Mouse (Mus musculus): ENCODE measurements around the gene Rad23a. TPM values are rescaled to one million over a fixed set of nuclear protein-coding genes. Genes with fewer than 3 reads are reported as not detected.
A peak's percentile ranks its signal among the peaks of the same experiment; 100 is the strongest.

Rad23a gene
- total RNA-seq, 1 experiment = 76.7 TPM

- no peak overlapping the region for H3K27ac ChIP-seq (ENCODE audit: insufficient read depth, low read depth, low read length, poor library complexity, severe bottlenecking)
- peak; percentile 25 for DNase-seq (ENCODE audit: low read depth, low spot score)
- in situ Hi-C loops (cut with MboI; ENCODE audit: low sequenced_read_pairs in 2 of 2, unreplicated experiment in 2 of 2) = no loop called here
- TF ChIP-seq ZNF384 (IDR thresholded peaks at IDR 0.05; ENCODE audit: low read depth, low read length) (no peak), ZC3H11A (IDR thresholded peaks at IDR 0.05; ENCODE audit: borderline replicate concordance, low read depth, low read length) (no peak), CHD2 (IDR thresholded peaks at IDR 0.05; ENCODE audit: low read depth, low read length) (no peak), HCFC1 (IDR thresholded peaks at IDR 0.05; ENCODE audit: borderline replicate concordance, insufficient read depth, low read length) (no peak), MAFK (IDR thresholded peaks at IDR 0.05; ENCODE audit: insufficient read depth, low read depth, low read length) (no peak)
- 0 out of 4 replicates have a peak, but pooled peaks cover 0 to 2% of the 10 kb centered on the region in 2 experiments for H3K4me1 ChIP-seq (ENCODE audit: control insufficient read depth in 2 of 2, insufficient read depth in 2 of 2, low read length in 2 of 2, poor library complexity in 1 of 2)
- H3K9me3 ChIP-seq (ENCODE audit: control insufficient read depth, insufficient read depth, low read depth, low read length) = no peaks in the 10 kb centered on the region
- H3K9ac ChIP-seq (ENCODE audit: insufficient read depth, low read depth, low read length, poor library complexity, severe bottlenecking) = peak overlapping the region; percentile 67
- H3K36me3 ChIP-seq (ENCODE audit: control insufficient read depth, insufficient read depth, low read length, poor library complexity, severe bottlenecking) = peaks cover 26% of the 10 kb centered on the region
- H3K4me3 ChIP-seq (ENCODE audit: insufficient read depth in 1 of 2, low read depth in 1 of 2, low read length in 2 of 2, poor library complexity in 1 of 2, severe bottlenecking in 1 of 2) = peak overlapping the region; percentile 64 to 68
Measured at GRCm38 (mm10) chr8:84872309-84872965, 32.0 kb upstream of the Rad23a start.

DNA sequence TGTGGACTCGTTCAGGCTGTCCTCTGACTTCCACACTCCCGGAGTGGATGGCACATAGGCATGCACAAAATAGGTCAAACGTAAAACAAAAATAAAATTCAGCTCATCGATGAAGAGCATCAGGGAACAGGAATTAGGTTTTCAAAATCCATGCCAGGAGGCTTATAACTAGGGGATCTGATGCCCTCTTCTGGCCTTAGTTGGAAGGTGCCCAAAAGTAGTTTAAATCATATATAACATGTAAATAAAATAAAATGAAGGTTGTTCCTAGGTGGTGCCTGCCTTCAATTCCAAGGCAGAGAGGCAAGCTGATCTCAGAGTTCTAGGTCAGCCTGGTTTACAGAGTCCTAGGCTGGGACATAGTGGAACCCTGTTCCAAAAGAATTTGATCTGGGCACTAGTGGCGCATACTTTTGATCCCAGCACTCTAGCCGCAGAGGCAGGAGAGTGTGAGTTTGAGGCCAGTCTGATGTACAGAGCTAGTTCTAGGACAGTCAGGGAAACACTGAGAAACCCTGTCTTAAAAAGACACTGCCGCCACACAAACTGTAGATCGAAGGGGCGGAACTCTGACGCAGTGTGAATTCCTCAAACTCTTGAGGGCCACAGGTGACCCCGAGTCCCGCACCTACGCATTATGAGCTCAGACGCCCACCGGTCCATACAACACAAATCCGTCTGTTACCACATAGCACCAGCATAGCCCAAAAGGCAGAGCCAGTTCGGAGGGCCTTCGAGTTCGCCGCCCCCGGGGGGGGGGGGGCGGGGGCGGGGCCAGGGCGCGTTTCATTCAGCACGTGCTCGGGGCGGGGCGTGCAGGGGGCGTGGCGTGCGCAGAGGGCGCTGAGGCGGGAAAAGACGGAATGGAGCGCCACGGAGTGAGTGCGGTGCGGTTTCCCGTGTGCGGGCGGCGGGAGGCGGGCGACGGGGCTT lies 31.2 kb upstream of the Rad23a start, which contains the start of gene Syce2:
Gene Syce2 (plus strand): TSS at position 736 of the 933 bp plus-strand sequence.
- DNase-seq (ENCODE audit: low read depth, low spot score) = peak; percentile 62
- peaks cover 30% of the 10 kb centered on the region for H3K36me3 ChIP-seq (ENCODE audit: control insufficient read depth, insufficient read depth, low read length, poor library complexity, severe bottlenecking)
- no peak for TF ChIP-seq ZNF384 (IDR thresholded peaks at IDR 0.05; ENCODE audit: low read depth, low read length)
- in situ Hi-C loops (cut with MboI; ENCODE audit: low sequenced_read_pairs in 2 of 2, unreplicated experiment in 2 of 2) = no loop called here
- H3K9ac ChIP-seq (ENCODE audit: insufficient read depth, low read depth, low read length, poor library complexity, severe bottlenecking) = peak within 1 kb of the TSS; percentile 67
- H3K4me1 ChIP-seq (ENCODE audit: control insufficient read depth in 2 of 2, insufficient read depth in 2 of 2, low read length in 2 of 2, poor library complexity in 1 of 2) = 0 out of 4 replicates have a peak, but pooled peaks cover 0 to 2% of the 10 kb centered on the region in 2 experiments
- H3K9me3 ChIP-seq (ENCODE audit: control insufficient read depth, insufficient read depth, low read depth, low read length) = no peaks in the 10 kb centered on the region
- 0 out of 2 replicates have a peak within 1 kb of the TSS, but pooled peaks have one; percentile 33 for H3K27ac ChIP-seq (ENCODE audit: insufficient read depth, low read depth, low read length, poor library complexity, severe bottlenecking)
- H3K4me3 ChIP-seq (ENCODE audit: insufficient read depth in 1 of 2, low read depth in 1 of 2, low read length in 2 of 2, poor library complexity in 1 of 2, severe bottlenecking in 1 of 2) = peak within 1 kb of the TSS; percentile 64 to 68

GRCm38 (mm10) chr8:84856864-84857441 lies 16.5 kb upstream of the Rad23a start, which contains the start of gene Farsa:
Gene Farsa, plus strand, starts transcription at chr8:84856989.
- Histone ChIP-seq H3K4me3 (ENCODE audit: insufficient read depth in 1 of 2, low read depth in 1 of 2, low read length in 2 of 2, poor library complexity in 1 of 2, severe bottlenecking in 1 of 2) (peak within 1 kb of the TSS; percentile 84 to 98), H3K4me1 (ENCODE audit: control insufficient read depth in 2 of 2, insufficient read depth in 2 of 2, low read length in 2 of 2, poor library complexity in 1 of 2) (peaks cover 0 to 8% of the 10 kb centered on the region in 2 experiments; a peak in 2 of 4 replicates), H3K9me3 (ENCODE audit: control insufficient read depth, insufficient read depth, low read depth, low read length) (no peaks in the 10 kb centered on the region), H3K36me3 (ENCODE audit: control insufficient read depth, insufficient read depth, low read length, poor library complexity, severe bottlenecking) (peaks cover 21% of the 10 kb centered on the region), H3K27ac (ENCODE audit: insufficient read depth, low read depth, low read length, poor library complexity, severe bottlenecking) (peak within 1 kb of the TSS; percentile 35; the same call in 1 of the 2 replicates), H3K9ac (ENCODE audit: insufficient read depth, low read depth, low read length, poor library complexity, severe bottlenecking) (peak within 1 kb of the TSS; percentile 91)
- in situ Hi-C loops (cut with MboI; ENCODE audit: low sequenced_read_pairs in 2 of 2, unreplicated experiment in 2 of 2) = no loop called here
- no peak for TF ChIP-seq MAFK (IDR thresholded peaks at IDR 0.05; ENCODE audit: insufficient read depth, low read depth, low read length)
- no peak for TF ChIP-seq CHD2 (IDR thresholded peaks at IDR 0.05; ENCODE audit: low read depth, low read length)
- TF ChIP-seq ZC3H11A (IDR thresholded peaks at IDR 0.05; ENCODE audit: borderline replicate concordance, low read depth, low read length) = no peak
- peak; percentile 97 for TF ChIP-seq HCFC1 (IDR thresholded peaks at IDR 0.05; ENCODE audit: borderline replicate concordance, insufficient read depth, low read length)
- DNase-seq (ENCODE audit: low read depth, low spot score) = peak; percentile 91

DNA sequence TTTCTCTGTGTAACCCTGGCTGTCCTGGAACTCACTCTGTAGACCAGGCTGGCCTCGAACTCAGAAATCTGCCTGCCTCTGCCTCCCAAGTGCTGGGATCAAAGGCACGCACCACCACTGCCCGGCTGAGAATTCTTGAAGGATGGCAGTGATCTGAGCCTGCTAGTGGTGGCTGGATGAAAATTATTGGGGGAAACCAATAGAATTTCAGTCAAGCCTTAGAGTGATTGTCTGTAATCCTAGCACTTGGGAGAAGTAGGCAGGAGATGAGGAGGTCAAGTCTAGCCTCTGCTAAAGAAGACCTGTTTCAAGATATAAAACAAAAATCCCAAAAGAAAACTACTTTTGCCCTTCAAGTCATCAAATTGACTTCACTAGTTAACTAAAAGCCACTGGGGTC lies 16.0 kb upstream of the Rad23a start:
- TF ChIP-seq HCFC1 (IDR thresholded peaks at IDR 0.05; ENCODE audit: borderline replicate concordance, insufficient read depth, low read length) = no peak
- no peak for TF ChIP-seq CHD2 (IDR thresholded peaks at IDR 0.05; ENCODE audit: low read depth, low read length)
- TF ChIP-seq ZC3H11A (IDR thresholded peaks at IDR 0.05; ENCODE audit: borderline replicate concordance, low read depth, low read length) = no peak
- no peak for TF ChIP-seq MAFK (IDR thresholded peaks at IDR 0.05; ENCODE audit: insufficient read depth, low read depth, low read length)
- no peak for TF ChIP-seq ZNF384 (IDR thresholded peaks at IDR 0.05; ENCODE audit: low read depth, low read length)
- H3K9me3 ChIP-seq (ENCODE audit: control insufficient read depth, insufficient read depth, low read depth, low read length) = no peaks in the 10 kb centered on the region
- no peak overlapping the region for H3K9ac ChIP-seq (ENCODE audit: insufficient read depth, low read depth, low read length, poor library complexity, severe bottlenecking)
- H3K27ac ChIP-seq (ENCODE audit: insufficient read depth, low read depth, low read length, poor library complexity, severe bottlenecking) = no peak overlapping the region
- H3K36me3 ChIP-seq (ENCODE audit: control insufficient read depth, insufficient read depth, low read length, poor library complexity, severe bottlenecking) = peaks cover 17% of the 10 kb centered on the region
- in situ Hi-C loops (cut with MboI; ENCODE audit: low sequenced_read_pairs in 2 of 2, unreplicated experiment in 2 of 2) = no loop called here
- no peak for DNase-seq (ENCODE audit: low read depth, low spot score)
- peaks cover 0 to 8% of the 10 kb centered on the region in 2 experiments; a peak in 2 of 4 replicates for H3K4me1 ChIP-seq (ENCODE audit: control insufficient read depth in 2 of 2, insufficient read depth in 2 of 2, low read length in 2 of 2, poor library complexity in 1 of 2)
- H3K4me3 ChIP-seq (ENCODE audit: insufficient read depth in 1 of 2, low read depth in 1 of 2, low read length in 2 of 2, poor library complexity in 1 of 2, severe bottlenecking in 1 of 2) = peak overlapping the region in 1 of 2 experiments; percentile 98; a peak in 1 of 4 replicates

Data from ES-E14 (cell line).